Mouse (Mus musculus) G1E (cell line): ENCODE results near the gene Vmn1r179. TPM values are rescaled to one million over a fixed set of nuclear protein-coding genes. Genes with fewer than 3 reads are reported as not detected.
"Not testable (repeated sequence)": the region's sequence is repeated elsewhere in the genome, so short reads cannot be mapped to it uniquely, and the experiment has no call there.

ENCODE experiments used
- ATAC-seq: 2 replicates; pipeline ENCODE4 v1.8.0; 2016; ENCODE audit warnings: mild to moderate bottlenecking; ENCODE audit not compliant: insufficient number of reproducible peaks, poor library complexity, low FRiP score, severe bottlenecking; ENCODE audit errors: extremely low read depth
- DNase-seq: peaks from one replicate; pipeline ENCODE4 v3.0.0; 2012; ENCODE audit warnings: low spot score
- H3K27me3 ChIP-seq: 2 replicates; pipeline ENCODE4 v1.6.1; 2012; ENCODE audit warnings: mild to moderate bottlenecking, low read length, inconsistent platforms; ENCODE audit not compliant: insufficient read depth
- H3K36me3 ChIP-seq: replicated peaks from 2 replicates; pipeline ENCODE3; 2012; ENCODE audit warnings: mild to moderate bottlenecking, inconsistent platforms
- H3K4me1 ChIP-seq: 2 replicates; pipeline ENCODE4 v1.6.1; 2012; ENCODE audit warnings: low read depth, low read length, inconsistent platforms, mixed read lengths; ENCODE audit not compliant: insufficient read depth
- H3K4me3 ChIP-seq: 2 replicates; pipeline ENCODE4 v1.5.1; 2012; ENCODE audit warnings: low read depth, mild to moderate bottlenecking, inconsistent platforms, low read length, moderate library complexity, mixed read lengths
- H3K9me3 ChIP-seq: replicated peaks from 2 replicates; pipeline ENCODE4 v1.6.1; 2012; ENCODE audit warnings: inconsistent platforms
- CTCF ChIP-seq: IDR thresholded peaks from 2 replicates; pipeline ENCODE4 v1.5.1; 2012; ENCODE audit warnings: low read depth, low read length, inconsistent platforms, mixed read lengths
- GATA1 ChIP-seq: IDR thresholded peaks from 2 replicates; pipeline ENCODE4 v1.6.1; 2012; ENCODE audit warnings: borderline replicate concordance, low read length, inconsistent platforms, mixed read lengths
- GATA2 ChIP-seq: IDR thresholded peaks from 2 replicates; pipeline ENCODE4 v1.6.1; 2012; ENCODE audit warnings: low read depth, low read length, inconsistent platforms, borderline replicate concordance
- POLR2AphosphoS5 ChIP-seq: IDR thresholded peaks from 2 replicates; pipeline ENCODE4 v1.6.1; 2012; ENCODE audit warnings: low read depth, low read length, inconsistent platforms; ENCODE audit not compliant: insufficient replicate concordance
- TAL1 ChIP-seq: conservative IDR thresholded peaks from 2 replicates; pipeline ENCODE4 v1.6.1; 2012; ENCODE audit warnings: low read depth, low read length, inconsistent platforms, mixed read lengths
- polyA plus RNA-seq: library from polyadenylated mRNA; stranded (reverse); fragments of >175 nt; gene quantifications from 2 replicates; pipeline ENCODE4 v1.2.3, GENCODE M21; 2012
- total RNA-seq, 2 experiments: library from RNA; stranded (forward) in 1 of 2; stranded (reverse) in 1 of 2; fragments of 200-1000 nt in 1 of 2; fragments of >200 nt in 1 of 2; fragmentation: Nextera tagmentation in 1 of 2; gene quantifications; 2 replicates each; pipeline ENCODE4 v1.2.3; 2014 to 2017

Gene Vmn1r179
- total RNA-seq (2014; fragmentation: Nextera tagmentation): not detected in 2 replicates
- 0.06 TPM in 1 of 2 replicates, not detected in the other for total RNA-seq (2017)
- polyA plus RNA-seq: not detected in 2 replicates

DNA sequence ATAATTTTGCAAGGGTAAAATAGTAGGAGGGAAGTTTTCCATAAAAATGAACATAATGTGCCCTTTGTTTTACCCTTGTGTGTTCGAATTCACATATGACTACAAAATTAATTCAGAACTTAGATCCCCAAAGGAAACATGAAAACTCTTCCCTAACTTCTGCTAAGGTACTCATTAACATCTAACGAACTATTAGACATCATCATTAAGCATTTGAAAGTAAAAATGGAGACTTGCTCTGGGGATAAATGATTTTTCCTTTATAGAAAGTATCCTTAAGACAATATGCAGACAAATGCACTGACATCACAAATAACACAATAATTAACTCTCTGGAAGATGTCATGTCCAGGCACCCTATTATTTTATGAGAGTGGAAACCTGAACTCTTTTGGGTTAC lies at the start of gene Vmn1r179:
Gene Vmn1r179 (plus strand): TSS at position 301 of the 400 bp plus-strand sequence.
- DNase-seq: no peak
- no peaks in the 10 kb centered on the region for H3K27me3 ChIP-seq
- no peak for TF ChIP-seq TAL1
- TF ChIP-seq GATA1: no peak
- no peak for TF ChIP-seq GATA2
- TF ChIP-seq CTCF: no peak
- TF ChIP-seq POLR2AphosphoS5: no peak
- ATAC-seq: no peak
- H3K4me3 ChIP-seq: no peak within 1 kb of the TSS
- H3K36me3 ChIP-seq: no peaks in the 10 kb centered on the region
- H3K9me3 ChIP-seq: no peaks in the 10 kb centered on the region
- no peaks in the 10 kb centered on the region for H3K4me1 ChIP-seq

DNA sequence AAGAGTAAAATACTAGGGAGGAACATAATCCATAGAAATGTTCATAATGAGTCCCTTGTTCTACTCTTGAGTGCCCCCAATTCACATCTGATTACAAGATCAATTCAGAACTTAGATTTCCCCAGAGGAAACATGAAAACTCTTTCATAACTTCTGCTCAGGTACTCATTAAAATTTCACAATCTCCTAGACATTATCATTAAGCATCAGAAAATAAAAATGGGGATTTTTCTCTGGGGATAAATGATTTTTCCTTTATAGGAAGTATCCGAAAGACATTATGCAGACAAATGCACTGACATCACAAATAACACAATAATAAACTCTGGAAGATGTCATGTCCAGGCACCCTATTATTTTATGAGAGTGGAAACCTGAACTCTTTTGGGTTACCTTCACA lies 35.1 kb upstream of the Vmn1r179 start, which contains the start of gene Vmn1r178:
Gene Vmn1r178 (plus strand): TSS at position 301 of the 400 bp plus-strand sequence.
- Histone ChIP-seq H3K9me3 (no peaks in the 10 kb centered on the region), H3K27me3 (no peaks in the 10 kb centered on the region), H3K4me3 (no peak within 1 kb of the TSS), H3K36me3 (no peaks in the 10 kb centered on the region), H3K4me1 (no peaks in the 10 kb centered on the region)
- DNase-seq (no peak), ATAC-seq (no peak)
- TF ChIP-seq GATA1 (no peak), POLR2AphosphoS5 (no peak), TAL1 (no peak), CTCF (no peak), GATA2 (no peak)

DNA sequence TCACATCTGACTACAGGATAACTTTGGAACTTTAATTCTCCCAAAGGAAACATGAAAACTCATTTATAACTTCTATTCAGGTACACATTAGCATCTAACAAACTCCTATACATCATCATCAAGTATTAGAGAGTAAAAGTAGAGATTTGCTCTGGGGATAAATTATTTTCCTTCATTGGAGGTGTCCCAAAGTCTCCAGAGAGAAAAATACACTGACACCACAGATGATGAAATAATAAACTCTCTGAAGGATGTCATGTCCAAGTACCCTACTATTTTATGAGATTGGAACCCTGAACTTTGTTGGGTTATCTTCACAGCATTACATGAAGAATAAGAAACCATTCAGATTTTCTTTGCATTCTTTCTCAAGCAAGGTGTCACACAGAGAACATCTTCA lies 23.6 kb downstream of the Vmn1r179 start, which contains the start of gene Vmn1r180:
Gene Vmn1r180 (plus strand): TSS at position 301 of the 400 bp plus-strand sequence.
- no peaks in the 10 kb centered on the region for H3K36me3 ChIP-seq
- no peaks in the 10 kb centered on the region for H3K9me3 ChIP-seq
- TF ChIP-seq CTCF: no peak
- TF ChIP-seq GATA2: no peak
- no peak for TF ChIP-seq TAL1
- TF ChIP-seq POLR2AphosphoS5: no peak
- no peak for TF ChIP-seq GATA1
- no peak within 1 kb of the TSS for H3K4me3 ChIP-seq
- no peak for DNase-seq
- no peaks in the 10 kb centered on the region for H3K27me3 ChIP-seq
- ATAC-seq: no peak
- no peaks in the 10 kb centered on the region for H3K4me1 ChIP-seq

DNA sequence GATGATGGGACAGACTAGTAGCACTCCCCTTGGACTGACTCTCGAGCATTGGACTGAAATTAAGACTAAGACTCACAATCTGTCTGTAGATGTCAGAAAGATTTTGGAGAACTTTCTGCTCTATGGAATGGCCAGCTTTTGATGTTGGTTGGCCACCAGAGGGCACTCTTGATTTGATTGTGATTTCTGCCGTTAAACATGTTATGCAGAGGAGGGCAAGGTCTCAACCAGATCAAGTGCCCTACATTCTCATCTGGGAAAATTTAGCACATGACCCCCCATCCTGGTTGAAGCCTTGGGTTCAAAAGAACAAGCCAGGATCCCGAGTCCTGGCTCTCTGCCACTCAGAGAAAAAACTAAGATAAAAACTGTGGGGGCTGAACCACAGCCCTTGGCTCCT lies 41.3 kb downstream of the Vmn1r179 start:
- not testable (repeated sequence) for ATAC-seq, DNase-seq, H3K27me3 ChIP-seq, H3K9me3 ChIP-seq, H3K4me1 ChIP-seq, H3K4me3 ChIP-seq, H3K36me3 ChIP-seq

DNA sequence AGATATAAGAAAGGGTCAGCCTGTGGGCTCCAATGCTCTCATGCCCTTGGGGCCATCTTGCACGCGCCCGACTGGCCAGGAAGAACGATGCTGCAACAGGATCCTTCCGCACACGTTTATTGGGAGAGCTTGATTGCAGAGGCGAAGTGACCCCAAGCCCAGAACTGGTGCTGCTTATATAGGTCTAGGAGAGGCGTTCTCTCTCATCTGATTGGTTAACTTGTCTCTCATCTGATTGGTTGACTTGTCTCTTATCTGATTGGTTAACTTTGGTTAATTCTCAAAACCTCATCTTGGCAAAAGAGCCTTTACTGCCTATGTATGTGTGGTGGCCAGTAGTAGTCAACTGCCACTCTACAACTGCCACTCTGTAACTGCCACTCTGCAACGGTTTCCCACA lies 47.5 kb downstream of the Vmn1r179 start, which contains the start of gene Vmn1r181:
Gene Vmn1r181 (plus strand): TSS at position 301 of the 400 bp plus-strand sequence.
- H3K27me3 ChIP-seq, H3K4me3 ChIP-seq, H3K4me1 ChIP-seq, H3K36me3 ChIP-seq, ATAC-seq, DNase-seq, H3K9me3 ChIP-seq: not testable (repeated sequence)

Other genes with a start within 250 kb of the Vmn1r179 start
- not detected in 2 replicates for gene Vmn1r173, start 226.3 kb upstream of the Vmn1r179 start, total RNA-seq (2014; fragmentation: Nextera tagmentation)
- gene Vmn1r173, start 226.3 kb upstream of the Vmn1r179 start, total RNA-seq (2017): 0.05 and 0.12 TPM in 2 replicates
- gene Vmn1r173, start 226.3 kb upstream of the Vmn1r179 start, polyA plus RNA-seq: not detected in 2 replicates
- gene Vmn1r174, start 174.7 kb upstream of the Vmn1r179 start, total RNA-seq (2014; fragmentation: Nextera tagmentation): not detected in 2 replicates
- gene Vmn1r174, start 174.7 kb upstream of the Vmn1r179 start, total RNA-seq (2017): 0.06 and 0.60 TPM in 2 replicates
- gene Vmn1r174, start 174.7 kb upstream of the Vmn1r179 start, polyA plus RNA-seq: not detected in 2 replicates
- gene Vmn1r175, start 116.3 kb upstream of the Vmn1r179 start, total RNA-seq (2014; fragmentation: Nextera tagmentation): not detected in 2 replicates
- 0.27 TPM in 1 of 2 replicates, not detected in the other for gene Vmn1r175, start 116.3 kb upstream of the Vmn1r179 start, total RNA-seq (2017)
- gene Vmn1r175, start 116.3 kb upstream of the Vmn1r179 start, polyA plus RNA-seq: not detected in 2 replicates
- not detected in 2 replicates for gene Vmn1r176, start 89.6 kb upstream of the Vmn1r179 start, total RNA-seq (2014; fragmentation: Nextera tagmentation)
- 0.05 TPM in 1 of 2 replicates, not detected in the other for gene Vmn1r176, start 89.6 kb upstream of the Vmn1r179 start, total RNA-seq (2017)
- gene Vmn1r176, start 89.6 kb upstream of the Vmn1r179 start, polyA plus RNA-seq: not detected in 2 replicates
- not detected in 2 replicates for gene Vmn1r177, start 60.5 kb upstream of the Vmn1r179 start, total RNA-seq (2014; fragmentation: Nextera tagmentation)
- not detected in 2 replicates for gene Vmn1r177, start 60.5 kb upstream of the Vmn1r179 start, total RNA-seq (2017)
- not detected in 2 replicates for gene Vmn1r177, start 60.5 kb upstream of the Vmn1r179 start, polyA plus RNA-seq
- not detected in 2 replicates for gene Vmn1r178, start 35.0 kb upstream of the Vmn1r179 start, total RNA-seq (2014; fragmentation: Nextera tagmentation)
- gene Vmn1r178, start 35.0 kb upstream of the Vmn1r179 start, total RNA-seq (2017): 0.17 TPM in 1 of 2 replicates, not detected in the other
- gene Vmn1r178, start 35.0 kb upstream of the Vmn1r179 start, polyA plus RNA-seq: not detected in 2 replicates
- not detected in 2 replicates for gene Vmn1r180, start 23.7 kb downstream of the Vmn1r179 start, total RNA-seq (2014; fragmentation: Nextera tagmentation)
- gene Vmn1r180, start 23.7 kb downstream of the Vmn1r179 start, total RNA-seq (2017): 0.06 and 0.11 TPM in 2 replicates
- gene Vmn1r180, start 23.7 kb downstream of the Vmn1r179 start, polyA plus RNA-seq: not detected in 2 replicates
- gene Vmn1r181, start 47.6 kb downstream of the Vmn1r179 start, total RNA-seq (2014; fragmentation: Nextera tagmentation): not detected in 2 replicates
- 0.05 and 0.06 TPM in 2 replicates for gene Vmn1r181, start 47.6 kb downstream of the Vmn1r179 start, total RNA-seq (2017)
- not detected in 2 replicates for gene Vmn1r181, start 47.6 kb downstream of the Vmn1r179 start, polyA plus RNA-seq
- not detected in 2 replicates for gene V1rd19, start 74.7 kb downstream of the Vmn1r179 start, total RNA-seq (2014; fragmentation: Nextera tagmentation)
- 0.23 TPM in 1 of 2 replicates, not detected in the other for gene V1rd19, start 74.7 kb downstream of the Vmn1r179 start, total RNA-seq (2017)
- not detected in 2 replicates for gene V1rd19, start 74.7 kb downstream of the Vmn1r179 start, polyA plus RNA-seq
- not detected in 2 replicates for gene Vmn1r183, start 126.3 kb downstream of the Vmn1r179 start, total RNA-seq (2014; fragmentation: Nextera tagmentation)
- 0.06 and 0.11 TPM in 2 replicates for gene Vmn1r183, start 126.3 kb downstream of the Vmn1r179 start, total RNA-seq (2017)
- not detected in 2 replicates for gene Vmn1r183, start 126.3 kb downstream of the Vmn1r179 start, polyA plus RNA-seq
- 18.7 and 19.2 TPM in 2 replicates for gene Zfp180, start 154.9 kb downstream of the Vmn1r179 start, total RNA-seq (2014; fragmentation: Nextera tagmentation)
- gene Zfp180, start 154.9 kb downstream of the Vmn1r179 start, total RNA-seq (2017): 13.9 and 16.1 TPM in 2 replicates
- gene Zfp180, start 154.9 kb downstream of the Vmn1r179 start, polyA plus RNA-seq: 16.0 and 16.2 TPM in 2 replicates
- gene Zfp112, start 185.3 kb downstream of the Vmn1r179 start, total RNA-seq (2014; fragmentation: Nextera tagmentation): 1.0 TPM in 1 of 2 replicates, not detected in the other
- gene Zfp112, start 185.3 kb downstream of the Vmn1r179 start, total RNA-seq (2017): 0.22 and 0.46 TPM in 2 replicates
- gene Zfp112, start 185.3 kb downstream of the Vmn1r179 start, polyA plus RNA-seq: 0.05 and 0.11 TPM in 2 replicates
- gene Zfp235, start 207.2 kb downstream of the Vmn1r179 start, total RNA-seq (2014; fragmentation: Nextera tagmentation): 12.7 and 16.6 TPM in 2 replicates
- 6.6 and 7.9 TPM in 2 replicates for gene Zfp235, start 207.2 kb downstream of the Vmn1r179 start, total RNA-seq (2017)
- gene Zfp235, start 207.2 kb downstream of the Vmn1r179 start, polyA plus RNA-seq: 0.99 and 1.5 TPM in 2 replicates
- gene Zfp114, start 248.1 kb downstream of the Vmn1r179 start, total RNA-seq (2014; fragmentation: Nextera tagmentation): not detected in 2 replicates
- 0.05 TPM in 1 of 2 replicates, not detected in the other for gene Zfp114, start 248.1 kb downstream of the Vmn1r179 start, total RNA-seq (2017)
- gene Zfp114, start 248.1 kb downstream of the Vmn1r179 start, polyA plus RNA-seq: not detected in 2 replicates